Mouse (Mus musculus) CH12.LX (cell line): ENCODE results near the gene Epop. TPM values are rescaled to one million over a fixed set of nuclear protein-coding genes. Genes with fewer than 3 reads are reported as not detected.

Experiments used
- DNase-seq: peaks from one replicate; pipeline ENCODE4 v3.0.0-alpha.2; 2013; ENCODE audit errors: extremely low read depth
- H3K27ac ChIP-seq: 2 replicates; pipeline ENCODE4 v1.5.1; 2012; ENCODE audit warnings: low read depth, mild to moderate bottlenecking, control low read depth, moderate library complexity; ENCODE audit not compliant: insufficient read depth
- H3K27me3 ChIP-seq: replicated peaks from 2 replicates; pipeline ENCODE3; 2012; ENCODE audit warnings: inconsistent platforms
- H3K36me3 ChIP-seq, 2 experiments: replicated peaks in 1 of 2; 2 replicates each; pipeline versions ENCODE3 to v1.6.1; 2012; ENCODE audit warnings: inconsistent platforms in 1 of 2, low read length in 1 of 2, mild to moderate bottlenecking in 1 of 2, mixed read lengths in 1 of 2, moderate library complexity in 1 of 2; ENCODE audit not compliant: control insufficient read depth in 1 of 2, insufficient read depth in 1 of 2
- H3K4me1 ChIP-seq, 2 experiments: 2 replicates each; pipeline ENCODE4 v1.6.1; 2012; ENCODE audit warnings: inconsistent platforms in 1 of 2, moderate library complexity in 1 of 2; ENCODE audit not compliant: insufficient read depth in 2 of 2, control insufficient read depth in 1 of 2
- H3K4me2 ChIP-seq: 2 replicates; pipeline ENCODE4 v1.6.1; 2012; ENCODE audit warnings: low read depth, mild to moderate bottlenecking, control low read depth; ENCODE audit not compliant: poor library complexity, insufficient read depth, severe bottlenecking
- H3K4me3 ChIP-seq, 3 experiments: fragments of 150-350 bp in 1 of 3; sonication (generic) in 1 of 3; replicated peaks in 1 of 3; 2 replicates each; pipeline versions ENCODE3 to v1.5.1; 2011 to 2012; ENCODE audit warnings: low read depth in 2 of 3, low read length in 2 of 3, mild to moderate bottlenecking in 2 of 3, moderate library complexity in 2 of 3, control low read depth in 1 of 3, improper control_type of control experiment in 1 of 3, inconsistent platforms in 1 of 3, mixed read lengths in 1 of 3; ENCODE audit not compliant: poor library complexity in 1 of 3
- H3K79me2 ChIP-seq: replicated peaks from 2 replicates; pipeline ENCODE4 v1.6.1; 2012; ENCODE audit warnings: mild to moderate bottlenecking, moderate library complexity; ENCODE audit not compliant: control insufficient read depth, poor library complexity, insufficient read depth, severe bottlenecking; ENCODE audit errors: extremely low read depth
- H3K9ac ChIP-seq: 2 replicates; pipeline ENCODE4 v1.6.1; 2012; ENCODE audit warnings: low read depth, mild to moderate bottlenecking, control low read depth, moderate library complexity; ENCODE audit not compliant: insufficient read depth
- H3K9me3 ChIP-seq: replicated peaks from 2 replicates; pipeline ENCODE3; 2012; ENCODE audit warnings: low read length, inconsistent platforms, mixed read lengths
- BHLHE40 ChIP-seq: IDR thresholded peaks from 2 replicates; pipeline ENCODE4 v1.6.1; 2011; ENCODE audit warnings: mild to moderate bottlenecking, low read depth, low read length, improper control_type of control experiment
- CHD1 ChIP-seq: IDR thresholded peaks from 2 replicates; pipeline ENCODE4 v1.6.1; 2012; ENCODE audit warnings: low read depth, low read length, improper control_type of control experiment, inconsistent platforms
- CHD2 ChIP-seq: IDR thresholded peaks from 2 replicates; pipeline ENCODE4 v1.6.1; 2011; ENCODE audit warnings: low read length, improper control_type of control experiment
- CTCF ChIP-seq, 2 experiments: IDR thresholded peaks in 1 of 2; conservative IDR thresholded peaks in 1 of 2; 2 replicates each; pipeline ENCODE4 v1.5.1; 2011 to 2012; ENCODE audit warnings: low read depth in 2 of 2, low read length in 2 of 2, improper control_type of control experiment in 1 of 2, inconsistent platforms in 1 of 2, mild to moderate bottlenecking in 1 of 2, moderate library complexity in 1 of 2
- E2F4 ChIP-seq: IDR thresholded peaks from 2 replicates; pipeline ENCODE4 v1.6.1; 2011; ENCODE audit warnings: low read depth, low read length, improper control_type of control experiment; ENCODE audit not compliant: insufficient replicate concordance
- ELF1 ChIP-seq: IDR thresholded peaks from 2 replicates; pipeline ENCODE4 v1.6.1; 2014; ENCODE audit warnings: low read depth, mild to moderate bottlenecking, inconsistent platforms, low read length, improper control_type of control experiment
- ETS1 ChIP-seq: conservative IDR thresholded peaks from 2 replicates; pipeline ENCODE4 v1.6.1; 2012; ENCODE audit warnings: low read depth, mild to moderate bottlenecking, inconsistent platforms, low read length, improper control_type of control experiment, moderate library complexity
- GABPA ChIP-seq: IDR thresholded peaks from 2 replicates; pipeline ENCODE4 v1.6.1; 2012; ENCODE audit warnings: low read depth, low read length, improper control_type of control experiment, inconsistent platforms; ENCODE audit not compliant: insufficient replicate concordance
- HCFC1 ChIP-seq: IDR thresholded peaks from 2 replicates; pipeline ENCODE4 v1.6.1; 2012; ENCODE audit warnings: low read depth, mild to moderate bottlenecking, inconsistent platforms, low read length, improper control_type of control experiment
- IRF4 ChIP-seq: IDR thresholded peaks from 2 replicates; pipeline ENCODE4 v1.6.1; 2014; ENCODE audit warnings: low read depth, mild to moderate bottlenecking, inconsistent platforms, low read length, improper control_type of control experiment
- JUN ChIP-seq: IDR thresholded peaks from 2 replicates; pipeline ENCODE4 v1.6.1; 2011; ENCODE audit warnings: low read depth, mild to moderate bottlenecking, low read length, improper control_type of control experiment, moderate library complexity; ENCODE audit not compliant: insufficient read depth
- JUND ChIP-seq: conservative IDR thresholded peaks from 2 replicates; pipeline ENCODE4 v1.6.1; 2011; ENCODE audit warnings: low read depth, low read length, improper control_type of control experiment
- KAT2A ChIP-seq: IDR thresholded peaks from 2 replicates; pipeline ENCODE4 v1.6.1; 2012; ENCODE audit warnings: low read length, improper control_type of control experiment, inconsistent platforms; ENCODE audit not compliant: insufficient replicate concordance
- MAFK ChIP-seq: IDR thresholded peaks from 2 replicates; pipeline ENCODE4 v1.6.1; 2011; ENCODE audit warnings: low read length, improper control_type of control experiment; ENCODE audit not compliant: insufficient replicate concordance
- MAX ChIP-seq: IDR thresholded peaks from 2 replicates; pipeline ENCODE4 v1.6.1; 2011; ENCODE audit warnings: low read length, improper control_type of control experiment
- MEF2A ChIP-seq: IDR thresholded peaks from 2 replicates; pipeline ENCODE4 v1.6.1; 2014; ENCODE audit warnings: low read depth, mild to moderate bottlenecking, inconsistent platforms, low read length, improper control_type of control experiment, borderline replicate concordance
- MXI1 ChIP-seq: IDR thresholded peaks from 2 replicates; pipeline ENCODE4 v1.6.1; 2011; ENCODE audit warnings: mild to moderate bottlenecking, low read depth, low read length, improper control_type of control experiment
- MYC ChIP-seq: IDR thresholded peaks from 2 replicates; pipeline ENCODE4 v1.6.1; 2011; ENCODE audit warnings: low read depth, mild to moderate bottlenecking, improper control_type of control experiment, low read length
- NELFE ChIP-seq: IDR thresholded peaks from 2 replicates; pipeline ENCODE4 v1.6.1; 2011; ENCODE audit warnings: low read depth, low read length, improper control_type of control experiment
- NRF1 ChIP-seq: IDR thresholded peaks from 2 replicates; pipeline ENCODE4 v1.6.1; 2014; ENCODE audit warnings: low read depth, mild to moderate bottlenecking, inconsistent platforms, low read length, improper control_type of control experiment, moderate library complexity
- PAX5 ChIP-seq: IDR thresholded peaks from 2 replicates; pipeline ENCODE4 v1.6.1; 2012; ENCODE audit warnings: low read length, inconsistent platforms, mixed read lengths
- POLR2A ChIP-seq: IDR thresholded peaks from 2 replicates; pipeline ENCODE4 v1.6.1; 2011; ENCODE audit warnings: low read depth, mild to moderate bottlenecking, improper control_type of control experiment, low read length
- RAD21 ChIP-seq: IDR thresholded peaks from 2 replicates; pipeline ENCODE4 v1.6.1; 2011; ENCODE audit warnings: low read depth, mild to moderate bottlenecking, low read length, improper control_type of control experiment, moderate library complexity
- RCOR1 ChIP-seq: conservative IDR thresholded peaks from 2 replicates; pipeline ENCODE4 v1.6.1; 2012; ENCODE audit warnings: low read depth, mild to moderate bottlenecking, inconsistent platforms, low read length, improper control_type of control experiment
- SIN3A ChIP-seq: IDR thresholded peaks from 2 replicates; pipeline ENCODE4 v1.6.1; 2012; ENCODE audit warnings: low read length, improper control_type of control experiment, inconsistent platforms
- SMC3 ChIP-seq: IDR thresholded peaks from 2 replicates; pipeline ENCODE4 v1.6.1; 2011; ENCODE audit warnings: low read depth, low read length, improper control_type of control experiment
- TBP ChIP-seq: conservative IDR thresholded peaks from 2 replicates; pipeline ENCODE4 v1.6.1; 2011; ENCODE audit warnings: low read depth, low read length, improper control_type of control experiment
- TCF12 ChIP-seq: IDR thresholded peaks from 2 replicates; pipeline ENCODE4 v1.6.1; 2014; ENCODE audit warnings: low read depth, mild to moderate bottlenecking, inconsistent platforms, low read length, improper control_type of control experiment
- UBTF ChIP-seq: IDR thresholded peaks from 2 replicates; pipeline ENCODE4 v1.6.1; 2012; ENCODE audit warnings: low read depth, mild to moderate bottlenecking, inconsistent platforms, low read length, improper control_type of control experiment, moderate library complexity
- USF1 ChIP-seq: IDR thresholded peaks from 2 replicates; pipeline ENCODE4 v1.6.1; 2014; ENCODE audit warnings: low read depth, mild to moderate bottlenecking, inconsistent platforms, low read length, improper control_type of control experiment
- ZKSCAN1 ChIP-seq: IDR thresholded peaks from 2 replicates; pipeline ENCODE4 v1.6.1; 2012; ENCODE audit warnings: low read depth, inconsistent platforms, low read length, improper control_type of control experiment, borderline replicate concordance
- ZMIZ1 ChIP-seq: IDR thresholded peaks from 2 replicates; pipeline ENCODE4 v1.6.1; 2012; ENCODE audit warnings: low read depth, mild to moderate bottlenecking, inconsistent platforms, low read length, improper control_type of control experiment
- ZNF384 ChIP-seq: IDR thresholded peaks from 2 replicates; pipeline ENCODE4 v1.6.1; 2012; ENCODE audit warnings: low read depth, low read length, improper control_type of control experiment, inconsistent platforms
- dilution Hi-C: fragments of 300-500 bp; cut with MboI; formaldehyde crosslinking; loops from 2 replicates; pipeline ENCODE4 v1.14.3; 2020; ENCODE audit warnings: low sequenced_read_pairs; ENCODE audit not compliant: extremely low pct_unique_long_range_greater_than_20kb, extremely low pct_ligation_motif_present
- in situ Hi-C: fragments of 300-500 bp; cut with MboI; formaldehyde crosslinking; loops from 3 replicates; pipeline ENCODE4 v1.14.3; 2019; ENCODE audit warnings: low sequenced_read_pairs, low pct_ligation_motif_present, low pct_unique_long_range_greater_than_20kb, mixed read lengths
- polyA plus RNA-seq: library from polyadenylated mRNA; unstranded; fragments of >175 nt; gene quantifications from 2 replicates; pipeline ENCODE4 v1.2.1, GENCODE M21; 2012; ENCODE audit warnings: low read depth; ENCODE audit not compliant: insufficient read length
- total RNA-seq, 2 experiments: library from RNA; depleted of rRNA; stranded (reverse); fragments of 300-350 nt in 1 of 2; fragments of >200 nt in 1 of 2; gene quantifications; 2 replicates each; pipeline ENCODE4 v1.2.3; 2012 to 2014

The Epop gene
- total and polyA plus RNA-seq, 3 experiments = 2.1 to 8.4 (median 4.2) TPM

GRCm38 (mm10) chr11:97623166-97623565 is 6.3 kb downstream of the Epop start:
- dilution Hi-C loops = no loop called here
- peaks cover 10 to 15% of the 10 kb centered on the region in 2 experiments for H3K4me1 ChIP-seq

GRCm38 (mm10) chr11:97622440-97622839 is 7.1 kb downstream of the Epop start:
- Histone ChIP-seq H3K27me3 (peaks cover 39% of the 10 kb centered on the region), H3K27ac (no peak overlapping the region), H3K4me3 (no peak overlapping the region), H3K36me3 (no peaks in the 10 kb centered on the region), H3K4me1 (peaks cover 11 to 19% of the 10 kb centered on the region in 2 experiments), H3K9me3 (peaks cover 5% of the 10 kb centered on the region), H3K4me2 (0 out of 2 replicates have a peak overlapping the region, but pooled peaks have one; percentile 80), H3K9ac (no peak overlapping the region), H3K79me2 (no peaks in the 10 kb centered on the region)
- DNase-seq = peak; percentile 76
- in situ Hi-C loops = loop anchor here (5.0 kb wide), 2 partner anchors 45 to 135 kb away; partner anchors contain the start of gene Srcin1
- dilution Hi-C loops = no loop called here
- TF ChIP-seq JUN (no peak), TCF12 (no peak), CHD2 (no peak), ZKSCAN1 (no peak), MYC (peak; percentile 44; the same call in 1 of the 2 replicates), ZMIZ1 (no peak), SMC3 (peak; percentile 99), MXI1 (no peak), E2F4 (no peak), SIN3A (no peak; the same call in 1 of the 2 replicates), NELFE (peak; percentile 48; the same call in 1 of the 2 replicates), RCOR1 (no peak), USF1 (no peak), IRF4 (peak; percentile 73), TBP (no peak), ELF1 (peak; percentile 47; the same call in 1 of the 2 replicates), BHLHE40 (no peak), RAD21 (peak; percentile 100), CHD1 (no peak), MAFK (0 out of 2 replicates have a peak, but pooled peaks have one; percentile 25), MAX (no peak), NRF1 (peak; percentile 58)

More at GRCm38 (mm10) chr11:97623166-97623565, 6.3 kb downstream of the Epop start:
- H3K9ac ChIP-seq = no peak overlapping the region
- no peak overlapping the region for H3K27ac ChIP-seq
- H3K4me3 ChIP-seq = peak overlapping the region in 2 of 3 experiments; percentile 5 to 33
- peak overlapping the region; percentile 80 for H3K4me2 ChIP-seq
- peaks cover 38% of the 10 kb centered on the region for H3K27me3 ChIP-seq
- H3K36me3 ChIP-seq = no peaks in the 10 kb centered on the region
- in situ Hi-C loops = loop anchor here (5.0 kb wide), 2 partner anchors 46 to 136 kb away; partner anchors contain the start of gene Srcin1
- peaks cover 12% of the 10 kb centered on the region for H3K9me3 ChIP-seq
- no peaks in the 10 kb centered on the region for H3K79me2 ChIP-seq
- DNase-seq = peak; percentile 33
- TF ChIP-seq MEF2A (no peak), GABPA (no peak), SIN3A (peak; percentile 77), TCF12 (no peak), MYC (no peak), JUN (peak; percentile 64), HCFC1 (no peak), E2F4 (no peak), IRF4 (0 out of 2 replicates have a peak, but pooled peaks have one; percentile 25), KAT2A (no peak), SMC3 (no peak), RAD21 (no peak), RCOR1 (no peak), MXI1 (no peak), PAX5 (no peak), UBTF (no peak), BHLHE40 (no peak), ETS1 (no peak), POLR2A (no peak), ZKSCAN1 (no peak), JUND (peak; percentile 56; the same call in 1 of the 2 replicates), TBP (no peak), NELFE (no peak), ELF1 (no peak), CTCF (conservative IDR thresholded peaks at IDR 0.05 in 1 of 2, IDR thresholded peaks at IDR 0.05 in 1 of 2; ENCODE audit: low read depth in 2 of 2, low read length in 2 of 2) (no peak), ZNF384 (no peak)
